Mouse (Mus musculus) liver, embryonic 14.5 days (tissue): Measurements from ENCODE around the gene Tnfaip3.

ENCODE experiments used
- CTCF ChIP-seq: IDR thresholded peaks from 2 replicates; pipeline ENCODE4 v1.5.1; 2016; ENCODE audit warnings: antibody characterized with exemption, low read depth, control low read depth
- EP300 ChIP-seq: IDR thresholded peaks from 2 replicates; pipeline ENCODE4 v1.6.1; 2016; ENCODE audit warnings: antibody characterized with exemption, low read depth

DNA sequence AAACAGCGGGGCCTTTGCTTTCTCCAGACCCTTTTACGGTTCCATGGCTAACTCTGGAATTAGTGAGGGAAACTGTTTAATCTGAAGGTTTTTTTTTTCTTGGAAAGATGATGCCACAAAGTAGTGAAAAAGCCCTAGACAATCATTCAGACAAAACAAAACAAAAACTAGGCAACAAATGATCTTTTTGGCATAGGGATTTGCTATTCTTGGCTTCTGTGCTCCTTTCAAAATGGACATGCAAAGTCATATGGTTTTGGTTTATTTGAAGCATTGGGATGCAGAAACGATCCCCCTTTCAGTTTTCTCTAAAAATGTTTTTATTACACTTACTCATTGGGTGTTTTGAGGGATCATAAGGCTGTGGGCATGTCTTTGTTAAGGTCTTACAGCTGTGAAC, 41.0 kb downstream of the Tnfaip3 start:
- no peak for TF ChIP-seq CTCF
- no peak for TF ChIP-seq EP300
